Mouse (Mus musculus): ENCODE data around the gene Alkbh7.

DNA sequence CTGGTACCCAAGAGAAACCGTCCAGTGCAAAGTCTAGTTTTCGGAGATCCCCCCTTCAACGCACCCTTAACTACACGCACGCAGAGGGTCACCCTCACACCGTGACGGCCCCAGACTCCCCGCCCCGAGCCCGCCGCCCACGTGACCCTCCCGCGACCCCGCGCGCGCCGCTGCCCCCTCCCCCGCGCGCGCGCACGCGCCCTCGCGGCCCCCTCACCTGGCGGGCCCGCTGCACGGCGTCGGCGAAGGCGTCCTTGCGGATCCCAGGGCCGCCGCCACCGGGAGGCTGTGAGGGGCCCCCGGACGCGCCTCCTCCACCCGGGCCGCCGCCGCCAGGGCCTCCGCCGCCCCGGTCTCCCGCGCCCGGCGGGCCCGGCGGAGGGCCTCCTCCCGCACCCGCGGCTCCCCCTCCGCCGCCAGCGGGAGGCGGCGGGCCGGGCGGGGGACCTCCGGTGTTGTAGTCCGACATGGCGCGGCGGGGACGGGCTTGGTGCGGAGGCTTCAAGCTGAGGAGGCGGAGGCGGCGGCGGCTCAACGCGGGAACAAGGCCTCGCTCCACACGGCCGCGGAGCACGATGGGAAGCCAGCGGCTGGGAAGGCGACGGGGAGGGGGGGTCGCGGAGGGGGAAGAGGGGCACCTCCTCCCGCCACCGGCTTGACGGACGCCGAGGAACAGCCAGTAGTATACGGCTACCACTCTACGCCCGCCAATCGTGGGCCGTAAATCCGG lies 34.0 kb downstream of the Alkbh7 start, which contains the start of gene Khsrp:
- TF ChIP-seq CTCF (IDR thresholded peaks at IDR 0.05; ENCODE audit: insufficient read depth, low read depth, low read length) (no peak), POLR2A (IDR thresholded peaks at IDR 0.05; ENCODE audit: insufficient read depth, low read depth, low read length) (peak; percentile 61)

All from olfactory bulb, adult 2 months (tissue).